Mouse (Mus musculus) MEL-GATA-1-ER (cell line): Measurements from ENCODE around the gene 1700047I17Rik2.
"Not testable (repeated sequence)": the region's sequence is repeated elsewhere in the genome, so short reads cannot be mapped to it uniquely, and the experiment has no call there.

ENCODE experiments used
- DNase-seq: peaks from one replicate; pipeline ENCODE4 v3.0.0-alpha.2; 2012; ENCODE audit warnings: low read depth; ENCODE audit errors: extremely low read depth

1700047I17Rik2 gene

GRCm38 (mm10) chr12:55199306-55199705, at the start of gene 1700047I17Rik2:
Gene 1700047I17Rik2, plus strand, starts transcription at chr12:55199592.
- DNase-seq, result not testable (repeated sequence)

- not testable (repeated sequence) for DNase-seq
Measured at GRCm38 (mm10) chr12:55154559-55155448, 44.6 kb upstream of the 1700047I17Rik2 start, which contains the start of gene Srp54b. Gene Srp54b, plus strand, starts transcription at chr12:55155104.

GRCm38 (mm10) chr12:55155449-55155783, 44.0 kb upstream of the 1700047I17Rik2 start:
- DNase-seq, result not testable (repeated sequence)

- not testable (repeated sequence) for DNase-seq
Measured at GRCm38 (mm10) chr12:55167034-55167557, 32.3 kb upstream of the 1700047I17Rik2 start.

- not testable (repeated sequence) for DNase-seq
Measured at GRCm38 (mm10) chr12:55187686-55188085, 11.7 kb upstream of the 1700047I17Rik2 start.

GRCm38 (mm10) chr12:55189127-55189526, 10.3 kb upstream of the 1700047I17Rik2 start:
- DNase-seq, result not testable (repeated sequence)

GRCm38 (mm10) chr12:55199799-55200198, 407 bp downstream of the 1700047I17Rik2 start:
- not testable (repeated sequence) for DNase-seq

- DNase-seq, result not testable (repeated sequence)
Measured at GRCm38 (mm10) chr12:55212944-55213343, 13.6 kb downstream of the 1700047I17Rik2 start.

GRCm38 (mm10) chr12:55229626-55230519, 30.5 kb downstream of the 1700047I17Rik2 start, which contains the start of gene Srp54c:
Gene Srp54c, plus strand, starts transcription at chr12:55230168.
- not testable (repeated sequence) for DNase-seq

- DNase-seq, result not testable (repeated sequence)
Measured at GRCm38 (mm10) chr12:55230520-55230861, 31.1 kb downstream of the 1700047I17Rik2 start.

GRCm38 (mm10) chr12:55242243-55242642, 42.9 kb downstream of the 1700047I17Rik2 start:
- DNase-seq, result not testable (repeated sequence)

- not testable (repeated sequence) for DNase-seq
Measured at GRCm38 (mm10) chr12:55261950-55262349, 62.6 kb downstream of the 1700047I17Rik2 start.

GRCm38 (mm10) chr12:55263385-55263784, 64.0 kb downstream of the 1700047I17Rik2 start:
- not testable (repeated sequence) for DNase-seq
